Mouse (Mus musculus) cerebellum, adult 2 months (tissue): ENCODE data around the gene Vmn1r195.

Experiments used
- CTCF ChIP-seq: fragments of 200-500 bp; IDR thresholded peaks from 2 replicates; pipeline ENCODE4 v1.5.1; 2011; ENCODE audit warnings: low read depth, mild to moderate bottlenecking, control low read depth, low read length, moderate library complexity, borderline replicate concordance; ENCODE audit not compliant: insufficient read depth
- POLR2A ChIP-seq: fragments of 200-500 bp; IDR thresholded peaks from 2 replicates; pipeline ENCODE4 v1.6.1; 2011; ENCODE audit warnings: low read length, control low read depth, borderline replicate concordance; ENCODE audit not compliant: insufficient read depth

DNA sequence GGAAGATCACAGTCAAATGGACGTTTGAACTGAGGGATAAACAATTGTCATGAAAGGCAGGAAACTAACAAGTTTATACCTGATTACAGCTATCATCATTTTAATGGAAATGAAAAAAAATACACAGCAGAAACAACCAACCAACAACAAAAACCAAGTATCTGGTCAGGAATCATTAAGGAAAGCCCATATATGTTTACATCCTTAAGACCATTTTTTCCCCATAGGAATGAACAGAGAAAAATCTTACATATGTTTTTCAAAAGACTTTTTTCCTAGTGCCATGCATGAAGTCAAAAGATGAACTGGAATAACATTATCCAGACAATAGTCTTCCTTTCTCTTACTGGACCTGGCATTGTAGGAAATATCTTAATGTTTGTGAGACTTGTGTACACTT lies 26.4 kb upstream of the Vmn1r195 start, which contains the start of gene Vmn1r194:
- no peak for TF ChIP-seq CTCF
- no peak for TF ChIP-seq POLR2A
